Mouse (Mus musculus): ENCODE measurements around the gene Rplp1. TPM values are rescaled to one million over a fixed set of nuclear protein-coding genes. Genes with fewer than 3 reads are reported as not detected.

Rplp1 gene
- total RNA-seq, 2 experiments from 2014 or later = 1,334 to 1,440 TPM

GRCm38 (mm10) chr9:61867659-61868058 is 46.7 kb downstream of the Rplp1 start:
- DNase-seq (ENCODE audit: extremely low spot score in 1 of 2, low spot score in 2 of 2) = peak; percentile 28 to 31
- no peak overlapping the region for H3K27ac ChIP-seq
- intact Hi-C loops (cut with DNase I) = no loop called here
- no peak overlapping the region for H3K4me3 ChIP-seq
- no peak for TF ChIP-seq CTCF (IDR thresholded peaks at IDR 0.05)

Other genes with a start within 250 kb of the Rplp1 start
- gene Kif23, start 32.2 kb upstream of the Rplp1 start, total RNA-seq (2021) = 1 to 10 TPM; 2.6 to 4.7 TPM
- 1 to 10 TPM; 3.6 to 4.1 TPM for gene Paqr5, start 112.3 kb upstream of the Rplp1 start, total RNA-seq (2021)
- 10 to 100 TPM; 31.5 to 33.9 TPM for gene Glce, start 208.1 kb upstream of the Rplp1 start, total RNA-seq (2021)

Measured in left cerebral cortex, adult 2 months (tissue).